9 mouse cellular contexts compared by ENCODE assay signal in the genomic region with DNA sequence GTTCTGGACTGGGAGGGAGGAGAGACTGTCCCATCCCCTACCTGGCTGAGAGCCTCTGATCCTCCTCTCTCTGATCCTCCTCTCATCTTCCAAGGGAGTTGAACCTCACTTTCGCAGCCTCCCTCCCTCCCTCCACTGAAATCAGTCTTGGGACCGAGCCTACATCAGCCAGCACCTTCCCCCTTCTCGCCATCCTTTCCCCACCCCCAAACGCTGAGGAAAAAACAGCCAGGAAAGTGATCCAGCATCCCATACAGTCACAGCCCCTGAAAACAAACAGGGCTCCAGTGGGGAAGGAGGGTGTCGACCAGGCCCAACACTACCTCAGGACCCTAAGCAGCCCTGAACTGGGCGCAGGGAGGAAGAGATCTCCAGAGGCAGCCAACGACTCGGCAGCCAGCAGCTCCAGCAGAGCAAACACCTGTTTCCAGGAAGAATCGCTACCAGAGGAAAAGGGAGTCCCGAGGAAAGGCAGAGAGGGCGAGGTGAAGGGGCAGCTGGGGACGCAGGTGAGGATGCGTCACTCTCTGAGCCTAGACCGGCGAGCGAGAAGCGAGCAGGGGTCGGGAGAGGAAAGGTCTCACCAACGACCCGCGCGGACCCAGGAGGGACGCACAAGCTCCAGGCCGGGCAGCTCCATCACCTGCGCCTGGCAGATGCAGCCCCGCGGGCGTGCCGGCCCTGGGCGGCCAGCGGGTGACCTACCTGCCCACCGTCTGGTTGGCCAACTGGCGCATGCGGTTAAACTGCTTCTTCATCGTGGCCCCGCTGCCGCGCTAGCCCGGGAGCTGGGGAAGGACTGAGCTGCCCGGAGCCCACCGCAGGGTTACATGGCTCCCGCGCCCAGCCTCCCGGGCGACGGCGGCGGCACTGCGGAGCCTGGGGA. TPM values are rescaled to one million over a fixed set of nuclear protein-coding genes. Genes with fewer than 3 reads are reported as not detected.
A peak's percentile ranks its signal among the peaks of the same experiment; 100 is the strongest.
DNase-seq lines count a peak whose midpoint lies in the region; ATAC-seq lines count a peak whose summit lies in the region.
"Had no signal": no experiment of that assay in that cellular context is flagged by ENCODE, and none has a peak within 500 bp of the region (broad histone marks: within the 10 kb centered on the region; RNA-seq: fewer than 3 reads in every experiment).

No protein-coding gene starts in this region.

- no peaks in the 10 kb centered on the region for H3K36me3 ChIP-seq in erythroblast, embryonic 14.5 days (ENCODE audit: control insufficient read depth)
- H3K36me3 ChIP-seq in forebrain, embryonic 14.5 days (ENCODE audit: control insufficient read depth, insufficient read depth, low read length), result no peaks in the 10 kb centered on the region
- no peaks in the 10 kb centered on the region for H3K36me3 ChIP-seq in liver, embryonic 11.5 days (ENCODE audit: control insufficient read depth, insufficient read depth, low read length)
- no peaks in the 10 kb centered on the region for H3K36me3 ChIP-seq in neural tube, embryonic 12.5 days

- H3K9me3 ChIP-seq in erythroblast, embryonic 14.5 days (ENCODE audit: control insufficient read depth, low read length), result no peaks in the 10 kb centered on the region; the same call in 1 of the 2 replicates
- no peaks in the 10 kb centered on the region for H3K9me3 ChIP-seq in forebrain, embryonic 14.5 days (replicated peaks; ENCODE audit: control insufficient read depth, low read length)
- no peaks in the 10 kb centered on the region for H3K9me3 ChIP-seq in liver, embryonic 11.5 days (ENCODE audit: control insufficient read depth, low read length)
- no peaks in the 10 kb centered on the region for H3K9me3 ChIP-seq in neural tube, embryonic 12.5 days

- peak overlapping the region; percentile 53 for H3K4me3 ChIP-seq in erythroblast, embryonic 14.5 days (replicated peaks)
- H3K4me3 ChIP-seq in forebrain, embryonic 14.5 days (ENCODE audit: low read depth, low read length), result peak overlapping the region; percentile 81
- peak overlapping the region; percentile 56 for H3K4me3 ChIP-seq in liver, embryonic 11.5 days (ENCODE audit: low read depth, low read length)
- peak overlapping the region; percentile 83 for H3K4me3 ChIP-seq in neural tube, embryonic 12.5 days

- no peaks in the 10 kb centered on the region; the same call in 1 of the 2 replicates for H3K4me1 ChIP-seq in erythroblast, embryonic 14.5 days (ENCODE audit: control insufficient read depth)
- H3K4me1 ChIP-seq in forebrain, embryonic 14.5 days (ENCODE audit: control insufficient read depth, insufficient read depth, low read length), result peaks cover 10% of the 10 kb centered on the region
- H3K4me1 ChIP-seq in liver, embryonic 11.5 days (replicated peaks; ENCODE audit: control insufficient read depth, insufficient read depth, low read length), result no peaks in the 10 kb centered on the region
- peaks cover 12% of the 10 kb centered on the region for H3K4me1 ChIP-seq in neural tube, embryonic 12.5 days

- DNase-seq in WW6 (ENCODE audit: low read depth, low spot score), result peak; percentile 29
- DNase-seq in forebrain, embryonic 14.5 days (ENCODE audit: low spot score), result peak; percentile 17
- DNase-seq in kidney, adult 9 months, result peak; percentile 18
- DNase-seq in liver, embryonic 11.5 days (ENCODE audit: low spot score), result peak; percentile 42
- no peak for DNase-seq in spleen, adult 18-20 months

- H3K27ac ChIP-seq in forebrain, embryonic 14.5 days (ENCODE audit: low read depth, low read length), result peak overlapping the region; percentile 44
- H3K27ac ChIP-seq in liver, embryonic 11.5 days (ENCODE audit: low read depth, low read length), result no peak overlapping the region
- peak overlapping the region; percentile 27; the same call in 1 of the 2 replicates for H3K27ac ChIP-seq in neural tube, embryonic 12.5 days

- peak overlapping the region; percentile 93 for H3K4me2 ChIP-seq in forebrain, embryonic 14.5 days (ENCODE audit: low read length)
- peak overlapping the region; percentile 83 for H3K4me2 ChIP-seq in liver, embryonic 11.5 days
- peak overlapping the region; percentile 95 for H3K4me2 ChIP-seq in neural tube, embryonic 12.5 days (replicated peaks)

- under 1% methylated on average over 49 of the region's 49 CpGs for WGBS in forebrain, embryonic 14.5 days
- 2% methylated on average over 42 of the region's 49 CpGs for WGBS in liver, embryonic 11.5 days
- under 1% methylated on average over 49 of the region's 49 CpGs for WGBS in neural tube, embryonic 12.5 days

- H3K9ac ChIP-seq in forebrain, embryonic 14.5 days (ENCODE audit: low read length), result peak overlapping the region; percentile 86
- H3K9ac ChIP-seq in liver, embryonic 11.5 days (ENCODE audit: low read depth, low read length), result peak overlapping the region; percentile 15
- H3K9ac ChIP-seq in neural tube, embryonic 12.5 days, result peak overlapping the region; percentile 86

- peaks cover 22% of the 10 kb centered on the region for H3K27me3 ChIP-seq in erythroblast, embryonic 14.5 days (ENCODE audit: control insufficient read depth)
- H3K27me3 ChIP-seq in forebrain, embryonic 14.5 days (replicated peaks; ENCODE audit: control insufficient read depth, insufficient read depth, low read length), result 0 out of 2 replicates have a peak, but pooled peaks cover 5% of the 10 kb centered on the region
- peaks cover 26% of the 10 kb centered on the region for H3K27me3 ChIP-seq in liver, embryonic 11.5 days (replicated peaks; ENCODE audit: control insufficient read depth, insufficient read depth, low read length)
- peaks cover 3% of the 10 kb centered on the region; the same call in 1 of the 2 replicates for H3K27me3 ChIP-seq in neural tube, embryonic 12.5 days (replicated peaks)

- no peak for ATAC-seq in erythroblast, adult 5-6 weeks (replicated peaks; ENCODE audit: low FRiP score, poor library complexity, severe bottlenecking)
- peak; percentile 85 for ATAC-seq in forebrain, embryonic 14.5 days
- peak; percentile 39; the same call in 1 of the 2 replicates for ATAC-seq in liver, embryonic 11.5 days (replicated peaks; ENCODE audit: low FRiP score)
- ATAC-seq in neural tube, embryonic 12.5 days (ENCODE audit: low FRiP score, low read depth), result peak; percentile 76

RNA-seq across cellular contexts. Expression of gene Arhgap44, which starts 0.6 kb away (rescaled TPM):
- polyA plus RNA-seq in erythroblast, embryonic 14.5 days (2012), result not detected in 2 replicates
- not detected in 2 replicates for total RNA-seq in erythroblast, adult 5-6 weeks (2015; ENCODE audit: low replicate concordance)
- not detected in 2 replicates for total RNA-seq in erythroblast, adult 5-6 weeks (2017; ENCODE audit: low replicate concordance)
- polyA plus RNA-seq in forebrain, embryonic 14.5 days (2014; fragmentation: Nextera tagmentation; extraction: Ambion mirVana), result 8.5 and 10.6 TPM in 2 replicates
- 1.6 and 2.1 TPM in 2 replicates for polyA plus RNA-seq in liver, embryonic 11.5 days (2014; fragmentation: Nextera tagmentation; extraction: Ambion mirVana)
- polyA plus RNA-seq in neural tube, embryonic 12.5 days (2016; fragmentation: Nextera tagmentation; extraction: Ambion mirVana), result 6.8 and 7.9 TPM in 2 replicates

RNA-seq across cellular contexts. Expression of gene 1700086D15Rik, which starts 2.4 kb away (rescaled TPM):
- not detected in 2 replicates for polyA plus RNA-seq in erythroblast, embryonic 14.5 days (2012)
- total RNA-seq in erythroblast, adult 5-6 weeks (2015; ENCODE audit: low replicate concordance), result not detected in 2 replicates
- not detected in 2 replicates for total RNA-seq in erythroblast, adult 5-6 weeks (2017; ENCODE audit: low replicate concordance)
- not detected in 2 replicates for polyA plus RNA-seq in forebrain, embryonic 14.5 days (2014; fragmentation: Nextera tagmentation; extraction: Ambion mirVana)
- not detected in 2 replicates for polyA plus RNA-seq in liver, embryonic 11.5 days (2014; fragmentation: Nextera tagmentation; extraction: Ambion mirVana)
- not detected in 2 replicates for polyA plus RNA-seq in neural tube, embryonic 12.5 days (2016; fragmentation: Nextera tagmentation; extraction: Ambion mirVana)
- polyA plus RNA-seq: gonadal fat pad, adult 2 months had no signal

Comparison
In these comparisons a context has a peak if more than half of its experiments do, and no peak if none do; other contexts are left out.
1. DNase-seq: peak in WW6 (single experiment), forebrain, embryonic 14.5 days (single experiment), kidney, adult 9 months (single experiment) and liver, embryonic 11.5 days (single experiment); none in spleen, adult 18-20 months (0 of 2).
2. H3K9ac ChIP-seq: peak in every context shown above with its lines; median percentile 86 in forebrain, embryonic 14.5 days; 86 in neural tube, embryonic 12.5 days; 15 in liver, embryonic 11.5 days.
3. Peak in every context shown above with its lines, with median percentiles within 50 percentile points of each other: H3K4me3 ChIP-seq and H3K4me2 ChIP-seq.